Comparison of ENCODE assay signal across 27 mouse cellular contexts in the genomic region with DNA sequence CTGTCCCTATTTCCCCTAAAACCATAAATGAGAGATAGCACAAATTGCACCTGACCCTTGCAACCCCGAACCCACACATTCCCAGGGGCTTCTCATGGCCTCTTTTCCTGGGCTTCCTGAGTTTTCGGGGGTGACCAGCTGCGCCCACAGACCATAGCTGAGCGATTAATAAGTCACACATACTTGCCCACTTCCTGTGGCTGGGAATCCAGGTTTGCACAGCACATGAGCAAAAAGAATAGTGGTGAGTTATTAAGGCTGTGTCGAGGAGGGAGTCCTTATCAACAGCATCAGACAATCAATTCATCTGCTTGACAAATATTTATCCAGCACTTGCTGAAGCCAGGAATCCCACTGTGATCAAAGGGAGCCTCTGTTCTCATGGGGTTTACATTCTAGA.
DNase-seq lines count a peak whose midpoint lies in the region; ATAC-seq and TF ChIP-seq lines count a peak whose summit lies in the region.
"Had no signal": no experiment of that assay in that cellular context is flagged by ENCODE, and none has a peak within 500 bp of the region (broad histone marks: within the 10 kb centered on the region; RNA-seq: fewer than 3 reads in every experiment).

No protein-coding gene starts in this region.

- no peak overlapping the region for H3K4me3 ChIP-seq in kidney, embryonic 15.5 days (replicated peaks)
- no peak overlapping the region for H3K4me3 ChIP-seq in midbrain, embryonic 14.5 days (replicated peaks; ENCODE audit: low read depth, low read length)
- H3K4me3 ChIP-seq in midbrain, embryonic 10.5 days = no peak overlapping the region
- no peak overlapping the region for H3K4me3 ChIP-seq in C2C12 (ENCODE audit: insufficient read depth, poor library complexity, severe bottlenecking)
- H3K4me3 ChIP-seq: forebrain, embryonic 10.5 days; heart, embryonic 12.5 days; heart, embryonic 15.5 days; hindbrain, embryonic 10.5 days; hindbrain, embryonic 13.5 days had no signal

- no peak overlapping the region for H3K4me2 ChIP-seq in kidney, embryonic 15.5 days
- H3K4me2 ChIP-seq in midbrain, embryonic 14.5 days (ENCODE audit: low read length) = no peak overlapping the region
- H3K4me2 ChIP-seq: heart, embryonic 12.5 days; heart, embryonic 15.5 days; hindbrain, embryonic 13.5 days had no signal

- H3K9ac ChIP-seq in kidney, embryonic 15.5 days = no peak overlapping the region
- H3K9ac ChIP-seq in midbrain, embryonic 14.5 days (replicated peaks; ENCODE audit: low read length) = no peak overlapping the region
- H3K9ac ChIP-seq: heart, embryonic 12.5 days; heart, embryonic 15.5 days; hindbrain, embryonic 13.5 days had no signal

- no peaks in the 10 kb centered on the region for H3K27me3 ChIP-seq in kidney, embryonic 15.5 days
- no peaks in the 10 kb centered on the region; the same call in 1 of the 2 replicates for H3K27me3 ChIP-seq in midbrain, embryonic 14.5 days (ENCODE audit: control insufficient read depth, insufficient read depth, low read length)
- peaks cover 29% of the 10 kb centered on the region for H3K27me3 ChIP-seq in midbrain, embryonic 10.5 days (ENCODE audit: low read depth, poor library complexity, severe bottlenecking)
- no peaks in the 10 kb centered on the region for H3K27me3 ChIP-seq in C2C12 (ENCODE audit: control insufficient read depth, insufficient read depth, insufficient read length)
- H3K27me3 ChIP-seq: heart, embryonic 15.5 days had no signal

- no peak for TF ChIP-seq CTCF in C2C12 (IDR thresholded peaks at IDR 0.05; ENCODE audit: control insufficient read depth, insufficient read depth, insufficient read length)

- no peaks in the 10 kb centered on the region for H3K79me3 ChIP-seq in C2C12 (ENCODE audit: low read depth)

- H3K27ac ChIP-seq in kidney, embryonic 15.5 days = 0 out of 2 replicates have a peak overlapping the region, but pooled peaks have one; percentile 45
- H3K27ac ChIP-seq in midbrain, embryonic 14.5 days (replicated peaks; ENCODE audit: low read depth, low read length) = no peak overlapping the region
- H3K27ac ChIP-seq in midbrain, embryonic 10.5 days (replicated peaks) = no peak overlapping the region
- H3K27ac ChIP-seq: forebrain, embryonic 10.5 days; heart, embryonic 15.5 days; hindbrain, embryonic 10.5 days; hindbrain, embryonic 13.5 days had no signal

- no peaks in the 10 kb centered on the region for H3K79me2 ChIP-seq in C2C12 (ENCODE audit: control insufficient read depth, insufficient read depth)

- H3ac ChIP-seq in C2C12 (ENCODE audit: control insufficient read depth, insufficient read length, low read depth) = no peak overlapping the region

- no peaks in the 10 kb centered on the region for H3K9me3 ChIP-seq in kidney, embryonic 15.5 days (replicated peaks)
- no peaks in the 10 kb centered on the region for H3K9me3 ChIP-seq in midbrain, embryonic 14.5 days (ENCODE audit: control insufficient read depth, low read length)
- no peaks in the 10 kb centered on the region for H3K9me3 ChIP-seq in midbrain, embryonic 10.5 days (replicated peaks)
- H3K9me3 ChIP-seq: forebrain, embryonic 10.5 days; heart, embryonic 12.5 days; heart, embryonic 15.5 days; hindbrain, embryonic 10.5 days; hindbrain, embryonic 13.5 days had no signal

- ATAC-seq in kidney, embryonic 15.5 days (replicated peaks; ENCODE audit: low FRiP score) = no peak
- no peak for ATAC-seq in midbrain, embryonic 14.5 days (ENCODE audit: low FRiP score, low TSS enrichment)
- ATAC-seq: activated CD4-positive, CD25-positive, alpha-beta regulatory T cell, adult 4 months; CD4-positive, CD25-positive, alpha-beta regulatory T cell, adult 4 months; forebrain, embryonic 14.5 days; hindbrain, embryonic 16.5 days had no signal

- peaks cover 26% of the 10 kb centered on the region for H3K4me1 ChIP-seq in kidney, embryonic 15.5 days
- H3K4me1 ChIP-seq in midbrain, embryonic 14.5 days (ENCODE audit: control insufficient read depth, insufficient read depth, low read length) = peaks cover 4% of the 10 kb centered on the region; the same call in 1 of the 2 replicates
- peaks cover 20% of the 10 kb centered on the region for H3K4me1 ChIP-seq in midbrain, embryonic 10.5 days

- 54% methylated on average over 5 of the region's 5 CpGs for WGBS in kidney, embryonic 15.5 days
- WGBS in midbrain, embryonic 14.5 days = 61% methylated on average over 5 of the region's 5 CpGs
- 71% methylated on average over 5 of the region's 5 CpGs for WGBS in midbrain, embryonic 10.5 days

- no peak for DNase-seq in kidney, adult 8-10 months
- peak; percentile 6 for DNase-seq in midbrain, embryonic 14.5 days
- no peak for DNase-seq in midbrain, embryonic 10.5 days (ENCODE audit: low spot score)
- no peak for DNase-seq in urinary bladder, postnatal 4 days (ENCODE audit: low spot score in 2 of 2)
- DNase-seq in ovary, postnatal 10 days (ENCODE audit: low spot score) = no peak
- DNase-seq: adrenal gland, adult 8-10 months; adrenal gland, postnatal 25 days; B cell, adult 2 months; cerebellum, adult 11-12 months; cerebellum, adult 8-10 months; cerebellum, postnatal 10 days; cerebellum, postnatal 36 days; gastrocnemius, postnatal 25 days; heart, adult 18-20 months; heart, postnatal 10 days; heart, postnatal 36 days had no signal

- no peaks in the 10 kb centered on the region for H3K36me3 ChIP-seq in kidney, embryonic 15.5 days
- no peaks in the 10 kb centered on the region for H3K36me3 ChIP-seq in midbrain, embryonic 14.5 days (ENCODE audit: control insufficient read depth, insufficient read depth, low read length)
- no peaks in the 10 kb centered on the region for H3K36me3 ChIP-seq in midbrain, embryonic 10.5 days
- no peaks in the 10 kb centered on the region for H3K36me3 ChIP-seq in C2C12 (ENCODE audit: control insufficient read depth, insufficient read depth)
- H3K36me3 ChIP-seq: forebrain, embryonic 10.5 days; heart, embryonic 12.5 days; heart, embryonic 15.5 days; hindbrain, embryonic 10.5 days; hindbrain, embryonic 13.5 days had no signal

TF ChIP-seq in C2C12, 6 proteins besides CTCF, POLR2A, EP300 and RAD21:
- TF ChIP-seq MAX (IDR thresholded peaks at IDR 0.05) (peak; percentile 27), MYOD1 (IDR thresholded peaks at IDR 0.05; ENCODE audit: control insufficient read depth, insufficient read length, low read depth) (peak; percentile 73), CEBPB (IDR thresholded peaks at IDR 0.05; ENCODE audit: low read depth) (no peak), FOSL1 (IDR thresholded peaks at IDR 0.05; ENCODE audit: insufficient read depth, low read length, poor library complexity, severe bottlenecking) (no peak), USF1 (IDR thresholded peaks at IDR 0.05; ENCODE audit: low read depth) (no peak)
TF ChIP-seq in C2C12: peak in this region for 2.
